Mouse (Mus musculus) adrenal gland, adult (tissue): ENCODE results near the gene Rnf180.
A peak's percentile ranks its signal among the peaks of the same experiment; 100 is the strongest.

ENCODE experiments used
- DNase-seq, 2 experiments: peaks; one replicate each; pipeline ENCODE4 v3.0.0; 2022 to 2023; ENCODE audit warnings: low spot score in 1 of 2; ENCODE audit not compliant: inconsistent age in 2 of 2

Gene Rnf180

GRCm38 (mm10) chr13:105250767-105251166 is 43.8 kb downstream of the Rnf180 start:
- no peak for DNase-seq

GRCm38 (mm10) chr13:105250264-105250663 is 44.4 kb downstream of the Rnf180 start:
- DNase-seq, result no peak

- no peak for DNase-seq
Measured at GRCm38 (mm10) chr13:105249599-105249998, 45.0 kb downstream of the Rnf180 start.

GRCm38 (mm10) chr13:105247691-105248090 is 46.9 kb downstream of the Rnf180 start:
- peak in 1 of 2 experiments; percentile 55 for DNase-seq

- DNase-seq, result no peak
Measured at GRCm38 (mm10) chr13:105240810-105241209, 53.8 kb downstream of the Rnf180 start.

GRCm38 (mm10) chr13:105227126-105227525 is 67.5 kb downstream of the Rnf180 start:
- DNase-seq, result no peak

- no peak for DNase-seq
Measured at GRCm38 (mm10) chr13:105224048-105224447, 70.6 kb downstream of the Rnf180 start.

GRCm38 (mm10) chr13:105223147-105223546 is 71.5 kb downstream of the Rnf180 start:
- DNase-seq, result peak; percentile 14 to 55

- no peak for DNase-seq
Measured at GRCm38 (mm10) chr13:105222016-105222725, 72.4 kb downstream of the Rnf180 start.

- no peak for DNase-seq
Measured at GRCm38 (mm10) chr13:105210746-105211145, 83.9 kb downstream of the Rnf180 start.

GRCm38 (mm10) chr13:105203851-105204250 is 90.8 kb downstream of the Rnf180 start:
- no peak for DNase-seq

- DNase-seq, result no peak
Measured at GRCm38 (mm10) chr13:105198658-105199057, 96.0 kb downstream of the Rnf180 start.

GRCm38 (mm10) chr13:105198028-105198427 is 96.6 kb downstream of the Rnf180 start:
- no peak for DNase-seq

GRCm38 (mm10) chr13:105193583-105193982 is 101.0 kb downstream of the Rnf180 start:
- DNase-seq, result no peak

- DNase-seq, result no peak
Measured at GRCm38 (mm10) chr13:105188730-105189129, 105.9 kb downstream of the Rnf180 start.

- no peak for DNase-seq
Measured at GRCm38 (mm10) chr13:105180781-105181180, 113.8 kb downstream of the Rnf180 start.

GRCm38 (mm10) chr13:105165441-105165840 is 129.2 kb downstream of the Rnf180 start:
- DNase-seq, result no peak

- DNase-seq, result peak in 1 of 2 experiments; percentile 31
Measured at GRCm38 (mm10) chr13:105153955-105154354, 140.7 kb downstream of the Rnf180 start.

GRCm38 (mm10) chr13:105150006-105150405 is 144.6 kb downstream of the Rnf180 start:
- DNase-seq, result no peak

- no peak for DNase-seq
Measured at GRCm38 (mm10) chr13:105147795-105148418, 146.7 kb downstream of the Rnf180 start.

GRCm38 (mm10) chr13:105146827-105147226 is 147.8 kb downstream of the Rnf180 start:
- no peak for DNase-seq

GRCm38 (mm10) chr13:105139881-105140280 is 154.7 kb downstream of the Rnf180 start:
- no peak for DNase-seq

GRCm38 (mm10) chr13:105134397-105134796 is 160.2 kb downstream of the Rnf180 start:
- DNase-seq, result no peak
